Mouse (Mus musculus) ES-Bruce4 (cell line): Measurements from ENCODE around the gene Ntn5. TPM values are rescaled to one million over a fixed set of nuclear protein-coding genes. Genes with fewer than 3 reads are reported as not detected.

Experiments used
- H3K27ac ChIP-seq: 2 replicates; pipeline ENCODE4 v1.5.1; 2012; ENCODE audit warnings: low read length, inconsistent platforms; ENCODE audit not compliant: insufficient read depth
- H3K27me3 ChIP-seq: 2 replicates; pipeline ENCODE4 v1.6.1; 2012; ENCODE audit warnings: mild to moderate bottlenecking, low read length, inconsistent platforms; ENCODE audit not compliant: control insufficient read depth, poor library complexity, insufficient read depth, severe bottlenecking
- H3K36me3 ChIP-seq: 2 replicates; pipeline ENCODE4 v1.6.1; 2012; ENCODE audit warnings: inconsistent platforms, mild to moderate bottlenecking, low read length, moderate library complexity; ENCODE audit not compliant: control insufficient read depth, poor library complexity, insufficient read depth, severe bottlenecking
- H3K4me1 ChIP-seq: one replicate; pipeline ENCODE4 v1.8.1; 2011; ENCODE audit warnings: low read length; ENCODE audit not compliant: control insufficient read depth, insufficient read depth
- H3K4me3 ChIP-seq: 2 replicates; pipeline ENCODE4 v1.5.1; 2011; ENCODE audit warnings: low read depth, mild to moderate bottlenecking, low read length
- H3K9ac ChIP-seq: 2 replicates; pipeline ENCODE4 v1.6.1; 2012; ENCODE audit warnings: low read depth, mild to moderate bottlenecking, inconsistent platforms; ENCODE audit not compliant: poor library complexity, severe bottlenecking
- H3K9me3 ChIP-seq: replicated peaks from 2 replicates; pipeline ENCODE4 v1.6.1; 2012; ENCODE audit warnings: mild to moderate bottlenecking, low read length, inconsistent platforms; ENCODE audit not compliant: control insufficient read depth, poor library complexity, insufficient read depth, severe bottlenecking
- CTCF ChIP-seq: IDR thresholded peaks from one replicate; pipeline ENCODE4 v1.8.1; 2011; ENCODE audit warnings: low read depth, low read length
- EP300 ChIP-seq: IDR thresholded peaks from 2 replicates; pipeline ENCODE4 v1.6.1; 2011; ENCODE audit warnings: low read depth, low read length; ENCODE audit not compliant: insufficient read depth
- POLR2A ChIP-seq: IDR thresholded peaks from one replicate; pipeline ENCODE4 v1.8.1; 2011; ENCODE audit warnings: low read length; ENCODE audit not compliant: insufficient read depth
- polyA plus RNA-seq: library from polyadenylated mRNA; stranded (reverse); fragments of >200 nt; gene quantifications from 2 replicates; pipeline ENCODE4 v1.2.4, GENCODE M21; 2011; ENCODE audit warnings: low read depth; ENCODE audit not compliant: missing spikeins, insufficient read depth, insufficient read length

The Ntn5 gene
- polyA plus RNA-seq, 1 experiment = 0.51 TPM

DNA sequence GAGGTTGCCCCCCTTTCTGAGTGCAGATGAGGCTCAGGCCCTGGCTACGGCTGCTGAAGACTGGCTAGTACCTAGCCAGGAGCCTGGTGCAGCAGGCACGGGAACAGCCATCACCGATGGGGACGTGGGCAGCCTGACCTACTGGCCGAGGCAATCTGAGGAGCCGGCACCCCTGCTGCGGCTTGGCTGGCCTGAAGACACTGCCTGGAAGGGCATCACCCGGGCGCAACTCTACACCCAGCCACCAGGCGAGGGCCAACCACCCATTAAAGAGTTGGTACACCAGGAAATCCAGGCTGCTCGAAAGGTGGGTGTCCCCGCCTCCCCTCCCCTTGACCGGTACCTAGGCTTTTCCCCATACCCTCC, 38.5 kb downstream of the Ntn5 start:
- peaks cover 32% of the 10 kb centered on the region for H3K36me3 ChIP-seq

DNA sequence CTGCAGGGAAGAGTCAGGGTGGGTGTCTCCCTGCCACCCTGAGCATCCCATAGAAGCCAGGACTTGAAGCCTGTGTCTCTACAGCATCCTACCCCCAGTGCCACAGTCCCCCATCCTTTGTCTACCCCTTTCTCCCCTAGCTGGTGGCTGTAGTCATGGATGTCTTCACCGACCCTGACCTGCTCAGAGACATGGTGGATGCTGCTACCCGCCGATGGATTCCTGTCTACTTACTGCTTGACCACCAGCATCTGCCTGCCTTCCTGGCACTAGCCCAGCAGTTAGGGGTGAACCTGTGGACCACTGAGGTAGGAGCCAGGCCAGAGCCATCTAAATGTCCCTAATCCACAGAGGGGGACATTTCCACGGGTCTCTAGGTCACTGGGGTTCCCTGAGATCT, 39.5 kb downstream of the Ntn5 start:
- Histone ChIP-seq H3K4me1 (no peaks in the 10 kb centered on the region), H3K27ac (no peak overlapping the region), H3K27me3 (no peaks in the 10 kb centered on the region), H3K9ac (no peak overlapping the region), H3K36me3 (peaks cover 32% of the 10 kb centered on the region), H3K4me3 (no peak overlapping the region), H3K9me3 (no peaks in the 10 kb centered on the region)
- no peak for TF ChIP-seq CTCF
- no peak for TF ChIP-seq POLR2A
- no peak for TF ChIP-seq EP300

More for the DNA sequence above, 38.5 kb downstream of the Ntn5 start:
- no peak for TF ChIP-seq EP300
- no peak for TF ChIP-seq POLR2A
- no peak for TF ChIP-seq CTCF
- H3K4me1 ChIP-seq = no peaks in the 10 kb centered on the region
- H3K4me3 ChIP-seq = no peak overlapping the region
- H3K9ac ChIP-seq = no peak overlapping the region
- no peak overlapping the region for H3K27ac ChIP-seq
- H3K9me3 ChIP-seq = no peaks in the 10 kb centered on the region
- no peaks in the 10 kb centered on the region for H3K27me3 ChIP-seq

DNA sequence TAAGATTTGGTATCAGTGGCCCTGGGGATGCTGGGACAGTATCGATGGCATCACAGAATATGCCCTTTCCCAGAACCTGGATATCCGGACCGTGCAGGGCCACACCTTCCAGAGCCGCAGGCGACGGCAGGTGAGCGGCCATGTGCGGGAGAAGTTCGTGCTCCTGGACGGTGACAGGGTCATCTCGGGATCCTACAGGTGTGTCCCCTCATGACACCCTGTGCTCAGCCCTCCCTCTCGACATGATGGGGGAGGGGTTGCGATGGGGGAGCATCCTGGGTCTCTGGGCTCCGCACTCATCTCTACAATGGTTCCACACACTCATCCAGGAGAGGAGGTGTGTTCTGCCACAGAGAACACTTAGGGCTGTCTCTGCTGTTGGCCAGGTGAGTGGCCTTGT, 40.0 kb downstream of the Ntn5 start:
- no peaks in the 10 kb centered on the region for H3K9me3 ChIP-seq
- no peaks in the 10 kb centered on the region for H3K27me3 ChIP-seq
- no peak overlapping the region for H3K27ac ChIP-seq
- H3K36me3 ChIP-seq = peaks cover 29% of the 10 kb centered on the region
- no peaks in the 10 kb centered on the region for H3K4me1 ChIP-seq
- TF ChIP-seq POLR2A = no peak
- TF ChIP-seq CTCF = no peak
- no peak for TF ChIP-seq EP300
- no peak overlapping the region for H3K4me3 ChIP-seq
- no peak overlapping the region for H3K9ac ChIP-seq

DNA sequence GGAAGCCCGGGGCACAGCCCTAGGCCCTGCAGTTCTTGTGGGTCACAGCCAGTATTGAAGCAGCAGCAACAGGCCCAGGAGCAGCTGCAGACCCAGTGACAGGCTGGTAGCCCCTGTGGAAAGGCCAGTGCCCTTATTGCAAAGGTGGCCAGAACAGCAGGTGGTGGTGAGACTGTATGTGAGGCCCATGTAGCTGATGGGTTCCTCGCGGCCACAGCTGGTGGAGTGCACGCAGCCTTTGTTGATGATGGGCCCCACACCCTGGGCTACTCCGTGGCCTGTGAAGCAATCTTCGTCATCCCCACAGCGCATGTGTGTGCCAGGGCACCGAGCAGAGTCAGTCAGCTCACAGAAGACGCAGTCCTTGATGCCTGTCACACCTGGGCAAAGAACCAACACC, 41.3 kb downstream of the Ntn5 start:
- Histone ChIP-seq H3K9me3 (no peaks in the 10 kb centered on the region), H3K4me3 (no peak overlapping the region), H3K4me1 (no peaks in the 10 kb centered on the region), H3K27me3 (no peaks in the 10 kb centered on the region), H3K27ac (no peak overlapping the region), H3K36me3 (peaks cover 16% of the 10 kb centered on the region; the same call in 1 of the 2 replicates), H3K9ac (no peak overlapping the region)
- TF ChIP-seq POLR2A = no peak
- TF ChIP-seq CTCF = no peak
- TF ChIP-seq EP300 = no peak

DNA sequence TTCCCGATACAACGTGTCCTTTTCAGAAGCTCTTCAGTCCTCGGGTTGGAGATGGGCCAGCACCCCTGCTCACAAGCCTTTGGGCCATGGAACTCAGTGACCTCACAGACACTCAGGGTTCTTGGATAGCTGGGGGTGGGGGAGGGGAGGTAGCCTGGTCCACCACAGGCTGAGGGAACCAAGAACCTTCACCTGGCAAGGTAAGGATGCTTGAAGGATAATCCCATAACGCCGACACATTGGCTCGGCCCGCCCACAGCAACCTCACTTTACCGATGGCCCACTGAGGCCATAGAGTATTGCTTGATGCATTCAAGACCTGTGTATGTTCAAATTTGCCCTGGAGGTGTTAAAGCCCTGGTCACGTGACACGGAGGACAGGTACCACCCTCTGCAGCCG, 41.9 kb downstream of the Ntn5 start, which contains the start of gene Spaca4:
Gene Spaca4, minus strand, starts transcription at position 101 of the 400 bp plus-strand sequence.
- TF ChIP-seq POLR2A (no peak), CTCF (no peak), EP300 (no peak)
- Histone ChIP-seq H3K4me1 (peaks cover 3% of the 10 kb centered on the region), H3K9ac (no peak within 1 kb of the TSS), H3K4me3 (no peak within 1 kb of the TSS), H3K36me3 (peaks cover 12% of the 10 kb centered on the region; the same call in 1 of the 2 replicates), H3K27me3 (no peaks in the 10 kb centered on the region), H3K27ac (no peak within 1 kb of the TSS), H3K9me3 (no peaks in the 10 kb centered on the region)

DNA sequence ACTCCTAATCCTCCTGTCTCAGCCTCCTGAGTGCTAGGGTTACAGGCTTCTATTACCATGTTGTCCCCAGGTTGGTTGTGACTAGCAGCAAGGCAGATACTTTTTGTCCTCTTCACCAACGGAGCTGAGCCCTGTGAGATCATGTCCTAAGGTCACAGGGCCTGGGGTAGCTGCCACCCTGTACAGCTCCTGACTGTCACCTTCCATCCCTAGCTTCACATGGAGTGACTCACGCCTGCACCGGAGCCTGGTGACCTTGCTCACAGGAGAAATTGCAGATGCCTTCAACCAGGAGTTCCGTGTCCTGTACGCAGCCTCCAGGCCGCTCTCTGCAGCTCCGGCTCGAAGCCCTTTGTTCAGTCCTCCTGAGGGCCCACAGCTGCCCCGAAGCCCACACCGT, 42.6 kb downstream of the Ntn5 start:
- H3K4me1 ChIP-seq = peaks cover 3% of the 10 kb centered on the region
- TF ChIP-seq POLR2A (no peak), EP300 (no peak), CTCF (no peak)
- H3K36me3 ChIP-seq = peaks cover 9% of the 10 kb centered on the region; the same call in 1 of the 2 replicates
- H3K27me3 ChIP-seq = no peaks in the 10 kb centered on the region
- no peak overlapping the region for H3K9ac ChIP-seq
- no peak overlapping the region for H3K4me3 ChIP-seq
- H3K27ac ChIP-seq = no peak overlapping the region
- H3K9me3 ChIP-seq = no peaks in the 10 kb centered on the region
